Mouse (Mus musculus) thymus, postnatal 10 days (tissue): ENCODE data around the gene Cdc37.
"Not testable (repeated sequence)": the region's sequence is repeated elsewhere in the genome, so short reads cannot be mapped to it uniquely, and the experiment has no call there.

Source experiments
- DNase-seq, 2 experiments: peaks; one replicate each; pipeline ENCODE4 v3.0.0; 2021; ENCODE audit warnings: low spot score in 2 of 2

The Cdc37 gene

GRCm38 (mm10) chr9:21149654-21150419 is at the start of gene Cdc37:
Gene Cdc37 (minus strand): TSS chr9:21149982.
- DNase-seq: peak; percentile 82 to 91

GRCm38 (mm10) chr9:21198960-21199359 is 49.2 kb upstream of the Cdc37 start:
- no peak for DNase-seq

GRCm38 (mm10) chr9:21197981-21198380 is 48.2 kb upstream of the Cdc37 start:
- no peak for DNase-seq

DNA sequence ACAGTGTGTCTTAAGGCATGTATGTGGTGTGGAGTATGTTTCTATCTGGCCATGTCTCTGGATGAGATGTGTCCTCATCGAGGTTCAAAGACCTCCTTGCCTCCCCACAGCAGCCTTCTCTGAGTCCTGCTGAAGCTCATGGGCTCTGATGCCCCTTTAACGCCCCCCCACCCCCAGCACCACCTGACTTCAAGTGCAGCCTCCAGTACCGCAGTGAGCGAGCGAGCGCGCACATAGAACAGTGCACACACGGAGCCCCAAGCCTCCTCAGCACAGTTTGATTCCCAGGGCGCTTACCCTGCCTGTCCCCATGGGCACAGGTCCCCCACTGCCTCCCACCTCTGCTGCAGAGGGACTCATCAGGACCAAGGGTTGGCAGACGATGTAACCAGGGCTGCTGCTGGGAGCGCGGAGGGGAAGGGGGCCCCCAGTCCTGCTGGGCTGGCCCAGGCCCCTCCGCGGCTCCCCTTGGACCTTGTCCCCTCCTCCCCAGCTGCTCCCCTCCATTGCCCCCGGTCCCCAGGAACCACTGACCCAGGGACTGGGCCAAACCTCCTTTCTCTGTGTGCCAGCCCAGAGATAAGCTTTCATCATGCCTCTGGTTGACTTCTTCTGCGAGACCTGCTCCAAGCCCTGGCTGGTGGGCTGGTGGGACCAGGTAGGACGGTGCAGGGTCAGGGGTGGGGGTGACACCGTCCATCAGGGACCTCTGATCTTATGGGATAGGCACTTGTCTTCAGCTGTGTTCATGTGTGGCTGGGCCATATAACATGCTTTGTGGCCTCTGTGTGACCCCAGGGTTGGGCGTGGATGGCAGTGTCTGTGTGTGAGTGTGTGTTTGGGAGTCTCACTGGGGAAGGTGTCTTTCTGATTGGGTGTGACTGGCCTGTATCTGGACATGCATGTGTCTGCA is 47.0 kb upstream of the Cdc37 start:
- no peak for DNase-seq

- DNase-seq: not testable (repeated sequence)
Observed at GRCm38 (mm10) chr9:21195736-21196505, 46.1 kb upstream of the Cdc37 start.

DNA sequence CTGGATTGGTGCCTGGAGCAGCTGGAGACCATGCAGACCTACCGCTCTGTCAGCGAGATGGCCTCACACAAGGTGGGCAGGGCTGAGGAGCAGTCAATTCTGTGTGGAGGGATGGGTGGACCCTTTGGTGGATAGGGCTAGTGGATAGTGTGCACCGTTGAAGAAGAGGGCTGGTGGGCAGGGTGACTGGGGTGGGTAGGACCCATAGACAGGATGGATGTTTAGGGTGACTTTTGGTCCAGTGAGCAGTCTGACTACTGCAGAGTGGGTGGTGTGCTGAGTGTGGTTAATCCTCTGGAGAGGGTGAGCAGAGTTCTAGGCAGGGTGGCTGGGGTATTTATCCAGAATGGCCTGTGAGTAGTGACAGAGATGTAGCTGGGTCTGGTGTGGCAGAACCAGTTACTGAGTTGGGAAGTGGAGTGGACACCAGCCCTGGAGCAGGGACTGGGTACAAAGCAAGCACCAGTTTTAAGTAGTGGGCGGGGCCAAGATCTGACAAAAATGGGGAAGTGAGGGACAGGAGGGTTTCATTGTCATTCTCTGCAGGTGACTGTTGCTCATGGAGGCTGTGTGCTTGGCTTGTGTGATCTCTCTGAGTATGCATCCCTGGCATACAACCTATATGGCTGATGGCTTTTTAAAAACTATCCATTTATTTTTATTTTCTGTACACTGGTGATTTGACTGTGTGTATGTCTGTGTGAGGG is 45.2 kb upstream of the Cdc37 start:
- no peak for DNase-seq

DNA sequence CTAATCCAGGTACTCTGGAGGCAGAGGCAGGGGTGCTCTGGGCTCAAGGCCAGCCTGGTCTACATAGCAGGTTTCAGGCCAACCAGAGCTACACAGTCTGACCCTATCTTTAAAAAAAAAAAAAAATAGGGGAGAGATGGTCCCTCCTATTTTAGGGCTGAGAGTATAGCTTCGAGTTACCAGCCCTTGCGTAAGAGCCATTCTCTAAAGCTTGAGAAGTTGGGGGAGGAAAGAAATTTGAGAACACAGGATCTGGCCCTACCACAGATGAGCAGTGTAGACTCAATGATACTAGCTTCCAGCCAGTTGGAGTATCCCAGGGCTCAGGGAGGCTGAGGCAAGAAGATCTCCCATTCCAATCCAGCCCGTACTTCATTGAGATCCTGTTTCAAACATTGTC is 44.0 kb upstream of the Cdc37 start:
- no peak for DNase-seq

DNA sequence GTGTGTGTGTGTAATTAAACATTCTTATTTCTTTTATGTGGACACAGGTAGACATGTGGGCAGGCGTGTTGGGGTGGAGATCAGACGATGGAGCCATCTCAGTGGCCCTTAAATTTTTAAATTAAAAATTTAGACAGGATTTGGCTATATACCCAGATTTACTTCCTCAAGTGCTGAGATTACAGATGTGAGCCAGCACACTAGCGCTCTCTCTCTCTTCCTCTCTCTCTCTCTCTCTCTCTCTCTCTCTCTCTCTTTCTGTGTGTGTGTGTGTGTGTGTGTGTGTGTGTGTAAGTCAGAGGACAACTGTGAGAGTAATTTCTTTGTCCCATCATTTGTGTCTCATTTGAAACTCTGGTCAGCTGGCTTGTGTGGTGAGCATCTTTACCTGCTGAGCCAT is 40.9 kb upstream of the Cdc37 start:
- no peak for DNase-seq

- DNase-seq: peak in 1 of 2 experiments; percentile 43
Observed at GRCm38 (mm10) chr9:21189905-21190304, 40.1 kb upstream of the Cdc37 start.

GRCm38 (mm10) chr9:21185436-21185835 is 35.7 kb upstream of the Cdc37 start:
- DNase-seq: no peak

- DNase-seq: no peak
Observed at GRCm38 (mm10) chr9:21184733-21185132, 35.0 kb upstream of the Cdc37 start.

- peak; percentile 29 to 54 for DNase-seq
Observed at GRCm38 (mm10) chr9:21183905-21184413, 34.2 kb upstream of the Cdc37 start.

DNA sequence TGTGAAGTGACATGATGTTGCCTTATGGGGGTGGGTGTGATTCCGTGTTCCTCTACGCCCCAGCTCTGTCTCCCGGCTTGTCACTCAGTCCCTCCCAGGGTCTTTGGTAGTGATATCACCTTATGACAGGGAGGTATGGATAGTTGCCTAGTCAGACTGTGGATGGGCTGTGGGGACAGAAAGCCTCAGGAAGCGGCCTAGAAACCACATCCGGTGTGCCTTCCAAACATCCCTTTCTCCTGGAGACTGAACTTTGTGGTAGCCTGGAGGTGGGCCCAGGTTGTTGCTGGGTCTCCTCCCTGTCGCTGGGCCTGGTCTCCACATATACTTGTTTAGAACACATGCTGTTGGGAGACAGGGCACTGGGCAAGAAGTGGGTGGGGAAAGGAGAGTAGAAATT is 33.6 kb upstream of the Cdc37 start:
- DNase-seq: no peak

- DNase-seq: no peak
Observed at GRCm38 (mm10) chr9:21181421-21182220, 31.8 kb upstream of the Cdc37 start.

DNA sequence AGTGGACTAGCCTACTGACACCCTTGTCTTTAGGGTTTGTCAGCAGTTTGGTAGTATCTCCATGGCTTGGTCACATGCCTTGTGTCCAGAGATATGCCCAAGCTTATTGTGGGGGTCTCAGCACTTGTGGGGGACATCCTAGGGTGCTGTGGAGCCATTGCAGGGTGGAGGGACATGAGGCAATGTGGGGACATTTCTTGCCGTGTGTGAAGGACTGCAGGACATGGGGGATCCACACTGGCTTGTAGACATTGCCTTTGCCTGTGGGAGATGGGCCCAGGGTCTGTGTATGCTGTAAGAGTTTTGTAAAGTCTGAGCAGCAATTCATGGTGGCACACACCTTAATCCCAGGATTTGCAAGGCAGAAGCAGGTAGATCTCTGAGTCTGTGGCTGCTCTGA is 31.1 kb upstream of the Cdc37 start:
- DNase-seq: no peak

DNA sequence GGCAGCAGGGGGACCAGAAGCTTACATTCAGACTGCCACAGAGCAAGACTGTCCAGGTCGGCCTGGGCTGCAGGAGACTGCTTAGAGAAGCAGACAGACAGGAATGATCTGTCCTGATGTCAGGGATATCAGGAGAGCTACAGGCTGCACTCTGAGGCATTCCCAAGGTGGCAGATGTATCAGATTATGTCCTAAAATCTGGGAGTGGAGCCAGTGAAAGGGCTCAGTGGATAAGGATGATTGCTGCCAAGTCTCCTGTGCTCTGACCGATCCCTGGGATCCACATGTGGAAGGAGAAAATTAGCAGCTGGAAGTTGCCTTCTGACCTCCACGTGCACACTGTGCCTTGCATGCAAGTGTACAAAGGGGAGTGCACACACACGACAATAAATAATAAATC is 30.6 kb upstream of the Cdc37 start:
- DNase-seq: no peak

GRCm38 (mm10) chr9:21172364-21172763 is 22.6 kb upstream of the Cdc37 start:
- no peak for DNase-seq

DNA sequence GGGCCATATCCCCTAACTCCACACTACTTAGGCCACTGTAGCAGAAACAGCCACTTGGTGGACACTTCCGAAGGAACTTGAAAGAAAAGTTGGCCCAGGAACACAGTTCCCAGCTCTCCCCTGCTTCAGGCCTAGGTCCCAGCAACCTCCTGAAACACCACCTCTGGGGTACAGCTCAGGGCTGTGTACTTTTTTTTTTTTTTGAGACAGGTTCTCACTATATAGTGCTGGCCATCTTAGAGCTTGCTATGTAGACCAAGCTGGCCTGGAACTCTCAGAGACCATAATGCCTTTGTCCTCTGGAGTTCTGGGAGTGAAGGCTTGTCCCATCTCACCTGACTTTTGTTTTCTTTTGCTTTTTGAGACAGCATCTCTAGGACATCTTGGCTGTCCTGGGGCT is 19.4 kb upstream of the Cdc37 start:
- DNase-seq: no peak

GRCm38 (mm10) chr9:21168161-21169123 is 18.7 kb upstream of the Cdc37 start:
- peak; percentile 57 to 82 for DNase-seq
